Mouse (Mus musculus) forebrain, embryonic 16.5 days (tissue): ENCODE measurements around the gene Pds5a. TPM values are rescaled to one million over a fixed set of nuclear protein-coding genes. Genes with fewer than 3 reads are reported as not detected.

Experiments used
- ATAC-seq: fragments of 200-750 bp; cut with Nextera tagmentation; 2 replicates; pipeline ENCODE4 v1.8.0; 2017; ENCODE audit warnings: mild to moderate bottlenecking, moderate library complexity
- H3K27ac ChIP-seq: fragments of 300-500 bp; sonication (generic); 2 replicates; pipeline ENCODE4 v1.5.1; 2014; ENCODE audit warnings: low read length, control low read depth
- H3K27me3 ChIP-seq: fragments of 300-500 bp; sonication (generic); replicated peaks from 2 replicates; pipeline ENCODE4 v1.6.1; 2014; ENCODE audit warnings: low read length; ENCODE audit not compliant: control insufficient read depth, insufficient read depth
- H3K36me3 ChIP-seq: fragments of 300-500 bp; sonication (generic); 2 replicates; pipeline ENCODE4 v1.6.1; 2014; ENCODE audit not compliant: control insufficient read depth, insufficient read depth
- H3K4me1 ChIP-seq: fragments of 300-500 bp; sonication (generic); replicated peaks from 2 replicates; pipeline ENCODE4 v1.6.1; 2014; ENCODE audit warnings: low read length; ENCODE audit not compliant: control insufficient read depth, insufficient read depth
- H3K4me2 ChIP-seq: fragments of 300-500 bp; sonication (generic); 2 replicates; pipeline ENCODE4 v1.6.1; 2014; ENCODE audit warnings: mild to moderate bottlenecking, low read length, control low read depth
- H3K4me3 ChIP-seq: fragments of 300-500 bp; sonication (generic); replicated peaks from 2 replicates; pipeline ENCODE4 v1.5.1; 2014; ENCODE audit warnings: mild to moderate bottlenecking, low read length, control low read depth
- H3K9ac ChIP-seq: fragments of 300-500 bp; sonication (generic); replicated peaks from 2 replicates; pipeline ENCODE4 v1.6.1; 2014; ENCODE audit warnings: low read depth, low read length, control low read depth
- H3K9me3 ChIP-seq: fragments of 300-500 bp; sonication (generic); 2 replicates; pipeline ENCODE4 v1.6.1; 2016; ENCODE audit warnings: low read length; ENCODE audit not compliant: control insufficient read depth
- WGBS: fragments of 180-500 bp; shearing (Covaris S2); extraction: QIAGEN DNeasy Blood & Tissue Kit; methylation state at CpG from one replicate; pipeline ENCODE4 v1.1.7; 2014; 5-methylcytosine and 5-hydroxymethylcytosine counted together
- polyA plus RNA-seq: library from polyadenylated mRNA; unstranded; fragments of >200 nt; fragmentation: Nextera tagmentation; extraction: Ambion mirVana; gene quantifications from 2 replicates; pipeline ENCODE4 v1.2.1, GENCODE M21; 2015

Gene Pds5a
- polyA plus RNA-seq, 1 experiment from 2014 or later = 62.8 TPM

DNA sequence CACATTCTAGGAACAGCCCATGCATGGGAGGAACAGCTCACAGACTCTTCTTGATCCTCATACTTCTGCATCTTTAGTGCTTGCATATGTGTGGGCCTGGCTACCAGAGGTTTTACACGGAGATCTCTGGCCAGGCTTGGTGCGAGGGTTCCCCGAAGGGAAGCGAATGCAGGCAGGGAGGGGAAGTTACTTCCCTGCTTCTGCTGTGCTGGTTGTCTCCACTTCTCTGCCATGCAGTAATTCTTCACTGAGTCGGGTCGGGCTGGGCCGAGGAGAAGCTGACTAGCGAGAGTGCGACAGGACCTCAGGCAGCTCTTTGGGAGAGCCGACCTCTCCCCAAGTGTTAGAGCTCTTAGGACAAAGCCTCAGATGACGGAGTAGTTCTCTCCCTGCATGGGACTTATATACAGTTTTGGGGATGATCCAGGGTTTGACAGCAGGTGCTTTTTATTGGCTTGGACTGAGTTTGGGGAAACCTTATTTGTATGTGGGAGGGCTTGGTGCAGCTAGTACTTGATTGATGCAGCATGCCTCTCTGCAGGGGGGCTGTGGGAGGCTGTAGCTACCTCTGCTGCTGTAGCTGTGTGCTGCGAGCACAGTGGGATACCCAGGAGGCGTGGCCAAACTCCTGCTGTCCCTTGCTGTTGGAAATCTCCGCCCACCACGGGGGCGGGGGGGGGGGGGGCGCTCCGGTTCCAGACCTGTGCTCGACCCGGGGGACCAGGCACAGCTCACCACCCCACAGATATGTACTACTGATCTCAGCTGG, 136.8 kb downstream of the Pds5a start:
- ATAC-seq = peak; percentile 40; the same call in 1 of the 2 replicates
- no peaks in the 10 kb centered on the region for H3K36me3 ChIP-seq
- H3K4me1 ChIP-seq = no peaks in the 10 kb centered on the region
- H3K4me2 ChIP-seq = no peak overlapping the region
- 30% methylated on average over 17 of the region's 20 CpGs for WGBS
- no peaks in the 10 kb centered on the region for H3K9me3 ChIP-seq
- no peak overlapping the region for H3K27ac ChIP-seq
- H3K9ac ChIP-seq = no peak overlapping the region
- no peak overlapping the region for H3K4me3 ChIP-seq
- H3K27me3 ChIP-seq = no peaks in the 10 kb centered on the region

DNA sequence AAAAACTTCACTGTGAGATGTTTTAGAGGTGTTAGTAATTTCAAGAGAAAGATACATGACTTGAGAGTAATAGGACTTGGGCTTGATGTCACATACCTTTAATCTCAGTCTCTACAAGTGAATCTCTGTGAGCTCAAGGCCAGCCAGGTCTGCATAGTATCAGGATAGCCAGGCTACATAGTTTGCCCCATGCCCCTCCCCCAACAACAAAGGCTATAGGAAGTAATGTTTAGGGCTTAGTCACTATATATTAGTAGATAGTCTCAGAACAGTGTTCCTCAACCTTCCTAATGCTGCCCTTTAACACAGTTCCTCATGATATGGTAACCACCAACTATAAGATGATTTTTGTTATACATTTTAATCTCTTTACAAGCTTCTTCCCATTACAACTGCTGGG, 141.0 kb downstream of the Pds5a start:
- H3K27ac ChIP-seq = no peak overlapping the region
- H3K9ac ChIP-seq = no peak overlapping the region
- H3K27me3 ChIP-seq = no peaks in the 10 kb centered on the region
- H3K36me3 ChIP-seq = no peaks in the 10 kb centered on the region
- no peak overlapping the region for H3K4me2 ChIP-seq
- no peaks in the 10 kb centered on the region for H3K4me1 ChIP-seq
- H3K4me3 ChIP-seq = no peak overlapping the region
- ATAC-seq = no peak
- no peaks in the 10 kb centered on the region for H3K9me3 ChIP-seq

Other genes with a start within 250 kb of the Pds5a start
- gene Gm43552, start 205.4 kb downstream of the Pds5a start, polyA plus RNA-seq = not detected in 2 replicates
- gene Smim14, start 161.1 kb downstream of the Pds5a start, polyA plus RNA-seq = 174 and 198 TPM in 2 replicates
- 188 and 191 TPM in 2 replicates for gene Ube2k, start 161.0 kb downstream of the Pds5a start, polyA plus RNA-seq
- 19.0 and 22.4 TPM in 2 replicates for gene N4bp2, start 65.2 kb upstream of the Pds5a start, polyA plus RNA-seq
- gene Rhoh, start 162.9 kb upstream of the Pds5a start, polyA plus RNA-seq = 0.30 and 0.31 TPM in 2 replicates
- not detected in 2 replicates for gene Chrna9, start 236.6 kb upstream of the Pds5a start, polyA plus RNA-seq